Mouse (Mus musculus): Measurements from ENCODE around the gene Ewsr1.

DNA sequence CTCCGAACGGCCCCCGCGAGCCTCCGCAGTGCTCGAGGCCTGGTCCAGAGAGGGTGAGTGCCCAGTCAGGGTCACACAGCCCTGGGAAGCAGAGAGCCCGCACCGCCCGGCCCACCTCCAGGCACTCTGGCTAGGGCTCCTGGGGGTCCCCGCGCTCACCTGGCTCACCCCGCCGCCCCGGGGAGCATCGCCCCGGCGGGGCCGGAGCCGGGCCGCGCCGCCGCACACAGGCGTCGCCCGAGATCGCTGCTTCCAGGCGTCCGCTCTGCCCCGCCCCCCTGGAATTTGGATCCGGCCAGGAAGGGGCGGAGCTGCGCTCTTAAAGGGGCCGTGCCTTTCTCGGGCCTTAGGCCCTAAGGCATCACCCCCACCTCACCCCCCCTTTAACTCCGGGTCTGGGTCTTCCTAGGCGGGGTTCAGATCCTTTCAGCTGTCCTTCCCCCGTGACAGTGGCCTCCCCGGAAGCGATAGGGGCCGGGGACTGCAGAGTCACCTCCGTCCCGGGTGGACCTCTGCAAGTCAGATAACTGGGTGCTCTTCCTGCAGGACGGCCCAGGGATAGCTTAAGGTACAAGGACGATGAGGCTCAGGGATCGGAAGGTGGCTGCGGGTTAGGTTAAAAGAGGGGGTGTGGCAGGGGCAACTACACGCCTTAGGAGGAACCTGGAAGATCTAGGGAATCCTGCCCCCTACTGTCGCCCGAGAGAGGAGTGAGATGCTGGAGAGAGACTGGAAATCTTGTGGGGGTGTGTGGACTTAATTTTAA lies 33.8 kb downstream of the Ewsr1 start, which contains the start of gene Gas2l1:
- peak; percentile 51 for TF ChIP-seq CTCF (conservative IDR thresholded peaks at IDR 0.05; ENCODE audit: low read length)
- TF ChIP-seq NANOG (IDR thresholded peaks at IDR 0.05; ENCODE audit: borderline replicate concordance, low read length) = no peak
